Mouse (Mus musculus) embryonic facial prominence, embryonic 13.5 days (tissue): ENCODE data around the gene Gpc6. TPM values are rescaled to one million over a fixed set of nuclear protein-coding genes. Genes with fewer than 3 reads are reported as not detected.

Source experiments
- ATAC-seq: fragments of 200-750 bp; cut with Nextera tagmentation; 2 replicates; pipeline ENCODE4 v1.8.0; 2017; ENCODE audit warnings: low read depth; ENCODE audit not compliant: insufficient number of reproducible peaks, insufficient read depth, low FRiP score, low TSS enrichment
- H3K27ac ChIP-seq: fragments of 300-500 bp; sonication (generic); 2 replicates; pipeline ENCODE4 v1.5.1; 2015; ENCODE audit warnings: moderate library complexity, mild to moderate bottlenecking, inconsistent platforms
- H3K27me3 ChIP-seq: fragments of 300-500 bp; sonication (generic); 2 replicates; pipeline ENCODE4 v1.6.1; 2015; ENCODE audit warnings: mild to moderate bottlenecking, inconsistent platforms
- H3K36me3 ChIP-seq: fragments of 300-500 bp; sonication (generic); 2 replicates; pipeline ENCODE4 v1.6.1; 2015; ENCODE audit warnings: mild to moderate bottlenecking, inconsistent platforms
- H3K4me1 ChIP-seq: fragments of 300-500 bp; sonication (generic); 2 replicates; pipeline ENCODE4 v1.6.1; 2015; ENCODE audit warnings: inconsistent platforms
- H3K4me2 ChIP-seq: fragments of 300-500 bp; sonication (generic); 2 replicates; pipeline ENCODE4 v1.6.1; 2015; ENCODE audit warnings: moderate library complexity, mild to moderate bottlenecking, inconsistent platforms
- H3K4me3 ChIP-seq: fragments of 300-500 bp; sonication (generic); 2 replicates; pipeline ENCODE4 v1.5.1; 2015; ENCODE audit warnings: mild to moderate bottlenecking, inconsistent platforms
- H3K9ac ChIP-seq: fragments of 300-500 bp; sonication (generic); 2 replicates; pipeline ENCODE4 v1.6.1; 2015; ENCODE audit warnings: mild to moderate bottlenecking, inconsistent platforms
- H3K9me3 ChIP-seq: fragments of 300-500 bp; sonication (generic); 2 replicates; pipeline ENCODE4 v1.6.1; 2016; ENCODE audit warnings: inconsistent platforms
- WGBS: fragments of 180-500 bp; shearing (Covaris S2); methylation state at CpG from one replicate; pipeline ENCODE4 v1.1.7; 2015; ENCODE audit warnings: mixed read lengths; 5-methylcytosine and 5-hydroxymethylcytosine counted together
- polyA plus RNA-seq: library from polyadenylated mRNA; unstranded; fragments of >200 nt; fragmentation: Nextera tagmentation; extraction: Ambion mirVana; gene quantifications from 2 replicates; pipeline ENCODE4 v1.2.1, GENCODE M21; 2015

Gene Gpc6
- polyA plus RNA-seq, 1 experiment from 2014 or later: 57.7 TPM

DNA sequence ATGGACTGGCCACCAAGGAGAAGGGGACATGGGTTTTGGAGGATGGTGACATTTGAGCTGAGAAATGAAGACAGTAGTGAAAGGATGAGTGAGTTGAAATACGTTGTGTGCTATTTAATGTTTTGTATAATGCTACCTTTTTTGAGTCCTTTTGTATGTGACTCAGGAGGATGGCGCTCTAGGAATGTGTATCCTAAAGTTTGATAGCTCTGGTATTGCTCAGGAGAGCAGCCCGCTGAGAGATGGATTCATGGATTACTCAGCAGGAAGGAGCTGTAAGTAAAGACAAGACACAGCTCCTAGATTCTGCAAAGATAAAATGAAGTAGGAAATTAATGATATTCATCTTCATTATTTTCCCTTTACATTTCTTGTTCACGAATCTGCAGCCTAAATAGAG, 168.5 kb downstream of the Gpc6 start:
- Histone ChIP-seq H3K36me3 (no peaks in the 10 kb centered on the region; the same call in 1 of the 2 replicates), H3K27ac (no peak overlapping the region), H3K9me3 (no peaks in the 10 kb centered on the region), H3K9ac (no peak overlapping the region), H3K4me3 (no peak overlapping the region), H3K27me3 (no peaks in the 10 kb centered on the region), H3K4me1 (no peaks in the 10 kb centered on the region), H3K4me2 (no peak overlapping the region)
- WGBS: 87% methylated on average over 4 of the region's 4 CpGs
- ATAC-seq: no peak

DNA sequence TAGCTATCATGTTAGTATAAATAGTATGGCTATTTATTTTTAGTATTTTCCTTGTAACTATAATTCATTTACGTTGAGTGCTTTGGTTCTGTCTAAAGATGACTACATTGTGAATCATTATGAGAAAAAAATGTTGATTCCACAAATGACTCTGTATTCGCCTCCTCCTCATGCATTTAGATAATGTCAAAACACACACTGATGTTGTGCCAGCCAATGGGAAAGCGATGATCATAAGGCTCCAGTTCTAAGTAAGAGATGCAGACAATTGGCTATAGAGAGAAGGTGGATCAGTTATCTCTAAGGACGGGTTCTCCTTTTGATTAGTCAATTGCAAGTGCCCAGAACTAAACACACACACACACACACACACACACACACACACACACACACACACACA, 181.8 kb downstream of the Gpc6 start:
- Histone ChIP-seq H3K4me1 (no peaks in the 10 kb centered on the region), H3K27me3 (no peaks in the 10 kb centered on the region), H3K9ac (no peak overlapping the region), H3K4me2 (no peak overlapping the region), H3K4me3 (no peak overlapping the region), H3K36me3 (no peaks in the 10 kb centered on the region), H3K27ac (no peak overlapping the region), H3K9me3 (no peaks in the 10 kb centered on the region)
- no peak for ATAC-seq
- WGBS: 91% methylated on average over 4 of the region's 4 CpGs

DNA sequence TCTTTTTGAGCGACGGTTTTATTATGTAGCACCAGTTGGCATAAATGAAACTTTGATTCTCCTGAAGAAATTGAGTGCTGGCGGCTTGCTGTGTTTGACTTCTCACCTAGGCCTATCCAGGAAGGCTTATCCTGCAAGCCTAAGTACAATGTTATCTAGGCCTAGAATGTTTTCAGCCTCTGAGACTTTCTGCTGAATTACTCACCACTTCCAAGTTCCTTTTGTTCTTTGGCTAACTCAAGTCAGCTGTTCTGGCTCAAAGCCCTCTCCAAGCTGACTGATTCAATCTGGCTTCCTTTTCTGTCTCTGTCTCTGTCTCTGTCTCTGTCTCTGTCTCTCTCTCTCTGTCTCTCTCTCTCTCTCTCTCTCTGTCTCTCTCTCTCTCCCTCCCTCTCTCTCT, 188.0 kb downstream of the Gpc6 start:
- H3K27ac ChIP-seq: no peak overlapping the region
- H3K36me3 ChIP-seq: no peaks in the 10 kb centered on the region
- no peaks in the 10 kb centered on the region for H3K9me3 ChIP-seq
- H3K4me3 ChIP-seq: no peak overlapping the region
- H3K4me2 ChIP-seq: no peak overlapping the region
- H3K27me3 ChIP-seq: no peaks in the 10 kb centered on the region
- H3K4me1 ChIP-seq: no peaks in the 10 kb centered on the region
- WGBS: 89% methylated on average over 3 of the region's 3 CpGs
- no peak overlapping the region for H3K9ac ChIP-seq
- no peak for ATAC-seq

DNA sequence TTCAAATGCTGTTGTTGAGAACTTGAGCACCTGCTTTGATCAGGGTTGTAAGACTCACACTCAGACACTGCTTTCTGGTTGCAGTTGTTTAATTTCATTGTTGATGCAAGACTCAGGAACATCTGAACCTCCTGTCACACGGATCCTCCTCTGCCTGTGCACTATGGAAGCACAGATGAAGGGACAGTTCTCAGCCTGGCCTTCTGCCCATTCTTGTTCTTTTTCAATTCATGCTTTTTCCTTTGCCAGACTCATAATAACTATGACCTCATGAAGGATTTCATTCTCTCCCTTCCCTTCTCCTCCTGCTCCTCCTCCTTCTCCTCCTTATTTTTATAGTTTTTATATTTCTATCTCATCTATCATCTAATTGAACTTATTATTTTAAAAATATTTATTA, 196.9 kb downstream of the Gpc6 start:
- H3K36me3 ChIP-seq: no peaks in the 10 kb centered on the region
- peaks cover 4% of the 10 kb centered on the region; the same call in 1 of the 2 replicates for H3K4me1 ChIP-seq
- no peak overlapping the region for H3K4me3 ChIP-seq
- H3K9ac ChIP-seq: no peak overlapping the region
- no peaks in the 10 kb centered on the region for H3K27me3 ChIP-seq
- 55% methylated on average over 1 of the region's 1 CpGs for WGBS
- no peaks in the 10 kb centered on the region for H3K9me3 ChIP-seq
- no peak overlapping the region for H3K4me2 ChIP-seq
- no peak for ATAC-seq
- no peak overlapping the region for H3K27ac ChIP-seq

DNA sequence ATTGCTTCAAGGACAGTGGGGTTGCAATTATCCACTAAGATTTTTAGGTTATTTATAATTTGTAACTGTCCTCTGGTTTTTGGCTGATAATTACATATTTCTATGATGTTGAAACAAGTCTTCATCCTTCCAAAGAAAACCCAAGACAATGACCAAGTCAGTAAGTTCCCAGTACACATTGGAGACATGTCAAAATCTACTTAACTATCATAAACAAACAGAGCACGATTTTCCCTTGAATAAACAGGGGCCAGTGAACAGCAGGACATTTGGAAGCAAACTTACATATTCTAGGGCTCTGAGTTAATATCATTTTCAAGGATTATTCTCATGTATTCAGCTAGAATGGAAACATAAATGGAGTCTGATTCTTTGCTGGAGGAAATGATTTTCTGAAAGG, 205.2 kb downstream of the Gpc6 start:
- H3K27ac ChIP-seq: no peak overlapping the region
- H3K9me3 ChIP-seq: no peaks in the 10 kb centered on the region
- H3K4me2 ChIP-seq: no peak overlapping the region
- WGBS: 73% methylated on average over 1 of the region's 1 CpGs
- no peaks in the 10 kb centered on the region for H3K36me3 ChIP-seq
- ATAC-seq: no peak
- no peak overlapping the region for H3K9ac ChIP-seq
- no peak overlapping the region for H3K4me3 ChIP-seq
- H3K4me1 ChIP-seq: no peaks in the 10 kb centered on the region
- no peaks in the 10 kb centered on the region for H3K27me3 ChIP-seq

DNA sequence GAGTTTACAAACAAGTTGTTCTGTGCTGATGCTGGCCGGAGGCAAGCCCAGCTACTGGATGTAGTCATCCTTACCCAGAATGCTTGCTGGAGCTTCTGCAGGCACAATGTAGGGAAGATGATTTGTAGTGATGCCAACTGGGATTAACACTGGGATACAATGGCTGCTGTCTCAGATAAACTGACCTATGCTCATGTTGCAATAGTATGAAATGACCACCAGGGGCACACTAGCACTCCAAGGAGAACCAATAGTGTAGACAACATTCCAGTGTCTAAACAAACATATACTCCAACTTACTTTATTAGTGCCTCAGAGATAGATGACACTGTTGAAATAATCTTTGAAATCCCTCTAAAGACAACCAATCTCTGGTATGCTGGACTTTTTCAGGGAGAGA, 206.2 kb downstream of the Gpc6 start:
- Histone ChIP-seq H3K4me3 (no peak overlapping the region), H3K27me3 (no peaks in the 10 kb centered on the region), H3K4me1 (no peaks in the 10 kb centered on the region), H3K27ac (no peak overlapping the region), H3K9ac (no peak overlapping the region), H3K9me3 (no peaks in the 10 kb centered on the region), H3K36me3 (no peaks in the 10 kb centered on the region), H3K4me2 (no peak overlapping the region)
- 94% methylated on average over 1 of the region's 1 CpGs for WGBS
- no peak for ATAC-seq

DNA sequence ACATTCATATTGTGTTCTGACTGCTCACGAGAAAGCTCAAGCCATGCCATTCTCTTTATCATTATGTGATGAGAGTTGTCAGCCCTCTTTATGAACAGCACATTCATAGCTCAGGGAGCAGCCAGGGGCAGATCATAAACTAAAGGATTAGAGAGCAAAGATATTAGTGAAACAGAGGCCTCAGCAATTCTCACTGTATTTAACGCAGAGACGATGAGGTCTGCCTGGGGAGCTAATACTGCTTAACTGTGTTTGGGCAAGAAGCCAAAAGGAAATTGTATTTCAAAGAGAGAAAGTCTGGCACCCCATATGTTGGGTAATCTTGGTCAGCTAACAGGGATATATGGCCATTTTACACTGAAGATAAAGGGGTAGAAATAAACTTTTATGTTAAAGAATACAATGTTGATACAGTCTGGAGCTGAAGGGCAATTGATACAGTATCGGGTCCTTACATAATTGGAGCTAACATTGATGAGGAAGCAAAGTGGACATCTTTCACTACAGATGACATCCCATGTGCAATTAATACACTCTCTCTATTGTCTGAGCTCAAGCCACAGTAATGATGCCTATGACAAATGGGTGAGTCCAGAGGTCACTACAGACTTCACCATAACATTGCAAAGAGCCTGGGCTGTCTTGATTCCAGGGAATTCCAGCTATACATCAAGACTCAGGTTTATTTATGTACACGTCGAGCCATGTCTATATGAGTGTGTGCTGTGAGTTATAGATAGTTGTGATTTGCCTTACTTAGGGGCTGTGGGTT, 216.1 kb downstream of the Gpc6 start:
- no peak overlapping the region for H3K4me2 ChIP-seq
- H3K9me3 ChIP-seq: no peaks in the 10 kb centered on the region
- ATAC-seq: no peak
- H3K4me3 ChIP-seq: no peak overlapping the region
- peaks cover 21% of the 10 kb centered on the region for H3K4me1 ChIP-seq
- no peaks in the 10 kb centered on the region for H3K27me3 ChIP-seq
- no peak overlapping the region for H3K27ac ChIP-seq
- no peak overlapping the region for H3K9ac ChIP-seq
- 68% methylated on average over 6 of the region's 6 CpGs for WGBS
- H3K36me3 ChIP-seq: no peaks in the 10 kb centered on the region

DNA sequence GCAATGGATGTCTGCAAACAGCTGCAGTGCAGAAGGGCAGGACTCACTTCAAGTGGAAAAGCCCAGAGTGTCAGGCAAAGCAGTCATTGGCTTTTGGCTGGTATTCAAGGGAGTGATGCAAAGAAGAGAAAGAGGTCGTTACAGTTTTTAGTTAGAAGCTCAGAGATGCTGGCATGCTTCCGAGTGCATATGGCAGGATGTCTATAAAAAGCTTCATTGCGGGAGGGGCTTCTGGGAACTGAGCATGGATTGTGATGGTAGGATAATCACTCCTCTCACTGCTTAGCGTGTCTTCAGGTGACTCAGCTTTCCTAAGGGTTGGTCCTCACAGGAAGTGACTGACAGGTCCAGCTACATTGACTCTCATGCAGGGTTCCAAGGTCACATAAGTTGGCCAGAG, 221.0 kb downstream of the Gpc6 start:
- Histone ChIP-seq H3K4me1 (peaks cover 16% of the 10 kb centered on the region), H3K9ac (no peak overlapping the region), H3K4me3 (no peak overlapping the region), H3K9me3 (no peaks in the 10 kb centered on the region), H3K27me3 (no peaks in the 10 kb centered on the region), H3K4me2 (no peak overlapping the region), H3K36me3 (no peaks in the 10 kb centered on the region), H3K27ac (no peak overlapping the region)
- WGBS: 61% methylated on average over 4 of the region's 4 CpGs
- ATAC-seq: no peak

DNA sequence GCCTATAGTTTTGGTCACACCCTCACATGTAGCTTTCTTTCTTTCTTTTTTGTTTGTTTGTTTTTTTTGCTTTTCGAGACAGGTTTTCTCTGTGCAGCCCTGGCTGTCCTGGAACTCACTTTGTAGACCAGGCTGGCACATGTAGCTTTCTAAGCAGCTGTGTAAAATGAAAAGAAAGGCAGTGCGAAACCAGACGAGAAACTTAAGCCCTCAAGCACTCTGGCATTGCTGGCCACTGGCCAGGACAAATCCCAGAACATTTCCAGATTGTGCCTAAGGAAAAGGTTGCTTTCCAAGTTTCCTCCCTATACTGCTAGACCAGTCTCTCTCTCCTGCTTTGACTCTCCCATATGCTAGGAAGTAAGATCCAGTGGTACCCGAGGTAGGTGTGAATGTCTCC, 221.6 kb downstream of the Gpc6 start:
- 50% methylated on average over 4 of the region's 4 CpGs for WGBS
- no peaks in the 10 kb centered on the region for H3K9me3 ChIP-seq
- H3K27ac ChIP-seq: no peak overlapping the region
- H3K9ac ChIP-seq: no peak overlapping the region
- no peak overlapping the region for H3K4me2 ChIP-seq
- H3K36me3 ChIP-seq: no peaks in the 10 kb centered on the region
- no peak for ATAC-seq
- H3K4me3 ChIP-seq: no peak overlapping the region
- H3K4me1 ChIP-seq: peaks cover 12% of the 10 kb centered on the region
- H3K27me3 ChIP-seq: no peaks in the 10 kb centered on the region

DNA sequence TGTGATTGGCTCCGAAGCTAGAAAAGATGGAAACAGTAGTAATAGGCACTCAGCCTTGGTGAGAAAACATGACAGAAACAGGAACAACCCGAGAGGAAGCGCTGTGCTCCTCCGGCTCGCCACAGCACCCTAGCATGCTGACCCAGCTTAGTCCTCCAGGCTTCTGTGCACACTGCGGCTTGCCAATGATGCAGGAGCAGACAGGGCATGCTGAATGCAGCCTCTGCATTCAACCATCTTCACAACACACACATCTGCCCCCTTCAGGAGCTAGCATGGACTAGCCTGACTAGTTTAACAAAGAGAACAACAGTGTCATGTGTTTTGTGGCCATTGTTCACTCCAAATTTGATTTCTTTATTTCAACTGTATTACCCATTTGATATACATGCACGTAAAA, 226.5 kb downstream of the Gpc6 start:
- no peak for ATAC-seq
- H3K4me2 ChIP-seq: no peak overlapping the region
- WGBS: 90% methylated on average over 7 of the region's 7 CpGs
- H3K4me3 ChIP-seq: no peak overlapping the region
- peaks cover 7% of the 10 kb centered on the region; the same call in 1 of the 2 replicates for H3K4me1 ChIP-seq
- H3K9ac ChIP-seq: no peak overlapping the region
- H3K36me3 ChIP-seq: no peaks in the 10 kb centered on the region
- no peaks in the 10 kb centered on the region for H3K9me3 ChIP-seq
- no peaks in the 10 kb centered on the region for H3K27me3 ChIP-seq
- H3K27ac ChIP-seq: no peak overlapping the region

DNA sequence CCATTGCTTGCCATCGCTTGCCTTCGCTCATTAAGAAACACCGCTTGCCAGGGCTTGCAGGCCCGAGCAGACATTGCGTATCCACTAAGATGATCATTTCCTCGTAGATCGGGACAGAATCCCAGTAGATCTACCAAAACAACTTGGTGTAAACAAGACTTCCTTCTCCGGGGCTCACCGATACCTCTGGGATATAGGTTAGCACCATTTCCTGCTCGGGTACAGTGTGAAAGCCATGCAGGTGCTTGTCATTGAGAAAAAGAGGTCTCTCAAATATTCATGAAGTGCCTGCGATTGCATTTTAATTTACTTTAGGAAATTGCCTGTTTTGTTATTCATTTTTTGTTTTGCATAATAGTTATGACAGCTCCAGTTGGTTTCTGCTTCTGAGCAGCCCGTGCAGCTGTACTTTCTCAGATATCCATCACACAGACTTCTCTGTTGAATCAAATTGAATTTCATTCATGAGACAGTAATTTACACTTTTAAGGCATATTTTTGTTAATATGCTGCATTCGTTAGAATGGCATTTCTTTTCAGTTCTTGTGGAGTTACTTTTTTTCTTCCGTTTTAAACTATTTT, 230.9 kb downstream of the Gpc6 start:
- Histone ChIP-seq H3K9me3 (no peaks in the 10 kb centered on the region), H3K4me2 (no peak overlapping the region), H3K9ac (no peak overlapping the region), H3K4me1 (0 out of 2 replicates have a peak, but pooled peaks cover 3% of the 10 kb centered on the region), H3K4me3 (no peak overlapping the region), H3K36me3 (no peaks in the 10 kb centered on the region), H3K27ac (no peak overlapping the region), H3K27me3 (no peaks in the 10 kb centered on the region)
- no peak for ATAC-seq
- WGBS: 86% methylated on average over 14 of the region's 14 CpGs

DNA sequence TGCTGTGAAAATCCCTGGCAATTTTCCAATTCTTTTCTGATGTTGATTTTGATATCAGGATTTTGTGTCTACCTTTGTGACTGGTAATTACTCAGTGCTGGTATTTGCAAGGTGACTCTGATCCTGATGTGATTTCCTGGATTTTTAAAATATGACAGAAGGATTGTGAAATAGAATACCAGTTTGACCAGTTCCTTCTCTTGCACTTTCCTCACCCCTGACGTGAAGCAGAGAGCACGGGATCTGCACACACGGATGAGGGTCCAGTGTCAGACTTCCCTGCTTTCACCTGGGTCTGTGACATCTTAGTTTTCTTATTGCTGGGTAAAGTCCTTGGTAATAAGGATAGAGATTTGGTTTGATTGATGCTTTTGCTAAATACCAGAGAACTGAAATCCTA, 232.3 kb downstream of the Gpc6 start:
- Histone ChIP-seq H3K9ac (no peak overlapping the region), H3K36me3 (no peaks in the 10 kb centered on the region)
- 61% methylated on average over 3 of the region's 3 CpGs for WGBS

More for the DNA sequence above, 232.3 kb downstream of the Gpc6 start:
- H3K4me1 ChIP-seq: 0 out of 2 replicates have a peak, but pooled peaks cover 3% of the 10 kb centered on the region
- H3K27ac ChIP-seq: no peak overlapping the region
- H3K4me2 ChIP-seq: no peak overlapping the region
- H3K27me3 ChIP-seq: no peaks in the 10 kb centered on the region
- H3K9me3 ChIP-seq: no peaks in the 10 kb centered on the region
- no peak overlapping the region for H3K4me3 ChIP-seq
- ATAC-seq: no peak
